Mouse (Mus musculus) liver, embryonic 14.5 days (tissue): Measurements from ENCODE around the gene Foxl1.

Experiments
- CTCF ChIP-seq: IDR thresholded peaks from 2 replicates; pipeline ENCODE4 v1.5.1; 2016; ENCODE audit warnings: antibody characterized with exemption, low read depth, control low read depth
- EP300 ChIP-seq: IDR thresholded peaks from 2 replicates; pipeline ENCODE4 v1.6.1; 2016; ENCODE audit warnings: antibody characterized with exemption, low read depth

GRCm38 (mm10) chr8:121107668-121108656 lies 19.8 kb upstream of the Foxl1 start, which contains the start of gene Mthfsd:
- TF ChIP-seq CTCF (peak; percentile 37; the same call in 1 of the 2 replicates), EP300 (no peak)
